Mouse (Mus musculus): ENCODE results near the gene Gm10717.
"Not testable (repeated sequence)": the region's sequence is repeated elsewhere in the genome, so short reads cannot be mapped to it uniquely, and the experiment has no call there.

GRCm38 (mm10) chr9:3036577-3036976, 11.4 kb downstream of the Gm10717 start, which contains the start of gene Gm10715:
- not testable (repeated sequence) for TF ChIP-seq CTCF (IDR thresholded peaks at IDR 0.05; ENCODE audit: low read depth, low read length); GATA1 (IDR thresholded peaks at IDR 0.05; ENCODE audit: borderline replicate concordance, low read length); POLR2AphosphoS5 (IDR thresholded peaks at IDR 0.05; ENCODE audit: insufficient replicate concordance, low read depth, low read length)

Measured in G1E (cell line).